Mouse (Mus musculus): ENCODE measurements around the gene Ermard. TPM values are rescaled to one million over a fixed set of nuclear protein-coding genes. Genes with fewer than 3 reads are reported as not detected.
"Not testable (repeated sequence)": the region's sequence is repeated elsewhere in the genome, so short reads cannot be mapped to it uniquely, and the experiment has no call there.

Ermard gene
- polyA plus RNA-seq, 1 experiment, result 20.2 TPM

- H3K4me2 ChIP-seq (ENCODE audit: low read depth); H3ac ChIP-seq (ENCODE audit: control insufficient read depth, insufficient read length); H3K27me3 ChIP-seq (ENCODE audit: control insufficient read depth, insufficient read depth, insufficient read length); H3K36me3 ChIP-seq (ENCODE audit: control insufficient read depth, insufficient read depth); H3K79me2 ChIP-seq (ENCODE audit: control insufficient read depth, insufficient read depth); H3K4me3 ChIP-seq: not testable (repeated sequence)
These were observed 9.6 kb upstream of the Ermard start for GRCm38 (mm10) chr17:15031414-15031813.

- H3K36me3 ChIP-seq (ENCODE audit: control insufficient read depth, insufficient read depth); H3ac ChIP-seq (ENCODE audit: control insufficient read depth, insufficient read length); H3K4me2 ChIP-seq (ENCODE audit: low read depth); H3K27me3 ChIP-seq (ENCODE audit: control insufficient read depth, insufficient read depth, insufficient read length); H3K4me3 ChIP-seq; H3K79me2 ChIP-seq (ENCODE audit: control insufficient read depth, insufficient read depth): not testable (repeated sequence)
These were observed 553 bp upstream of the Ermard start for GRCm38 (mm10) chr17:15040455-15040854.

- H3K79me2 ChIP-seq (ENCODE audit: control insufficient read depth, insufficient read depth), result not testable (repeated sequence)
These were observed 9.3 kb downstream of the Ermard start for GRCm38 (mm10) chr17:15050338-15050737.

GRCm38 (mm10) chr17:15052766-15053165 is 11.8 kb downstream of the Ermard start:
- H3ac ChIP-seq (ENCODE audit: control insufficient read depth, insufficient read length); H3K4me2 ChIP-seq (ENCODE audit: low read depth); H3K27me3 ChIP-seq (ENCODE audit: control insufficient read depth, insufficient read depth, insufficient read length); H3K4me3 ChIP-seq; H3K79me2 ChIP-seq (ENCODE audit: control insufficient read depth, insufficient read depth); H3K36me3 ChIP-seq (ENCODE audit: control insufficient read depth, insufficient read depth): not testable (repeated sequence)

More at GRCm38 (mm10) chr17:15050338-15050737, 9.3 kb downstream of the Ermard start:
- H3ac ChIP-seq (ENCODE audit: control insufficient read depth, insufficient read length); H3K4me3 ChIP-seq; H3K36me3 ChIP-seq (ENCODE audit: control insufficient read depth, insufficient read depth); H3K4me2 ChIP-seq (ENCODE audit: low read depth); H3K27me3 ChIP-seq (ENCODE audit: control insufficient read depth, insufficient read depth, insufficient read length): not testable (repeated sequence)

- H3K4me2 ChIP-seq (ENCODE audit: low read depth), result peak overlapping the region; percentile 38
- not testable (repeated sequence) for H3ac ChIP-seq (ENCODE audit: control insufficient read depth, insufficient read length); H3K4me3 ChIP-seq; H3K27me3 ChIP-seq (ENCODE audit: control insufficient read depth, insufficient read depth, insufficient read length); H3K79me2 ChIP-seq (ENCODE audit: control insufficient read depth, insufficient read depth); H3K36me3 ChIP-seq (ENCODE audit: control insufficient read depth, insufficient read depth)
These were observed 12.3 kb downstream of the Ermard start for GRCm38 (mm10) chr17:15053183-15053828.

- not testable (repeated sequence) for H3ac ChIP-seq (ENCODE audit: control insufficient read depth, insufficient read length); H3K4me3 ChIP-seq; H3K27me3 ChIP-seq (ENCODE audit: control insufficient read depth, insufficient read depth, insufficient read length)
These were observed 12.8 kb downstream of the Ermard start for GRCm38 (mm10) chr17:15053829-15054200.

GRCm38 (mm10) chr17:15055925-15056324 is 14.9 kb downstream of the Ermard start:
- no peak for TF ChIP-seq TCF3 (IDR thresholded peaks at IDR 0.05; ENCODE audit: insufficient read length, low read depth)
- TF ChIP-seq MYOG (IDR thresholded peaks at IDR 0.05; ENCODE audit: control insufficient read depth in 1 of 3, insufficient read depth in 1 of 3, insufficient read length in 2 of 3, low read depth in 2 of 3), result no peak
- TF ChIP-seq POLR2A (IDR thresholded peaks at IDR 0.05; ENCODE audit: insufficient read length, low read depth), result no peak
- no peak for TF ChIP-seq MAX (IDR thresholded peaks at IDR 0.05; ENCODE audit: low read depth)
- TF ChIP-seq TCF12 (IDR thresholded peaks at IDR 0.05; ENCODE audit: insufficient read depth, poor library complexity, severe bottlenecking), result no peak
- TF ChIP-seq MYOD1 (IDR thresholded peaks at IDR 0.05; ENCODE audit: control insufficient read depth in 1 of 3, insufficient read length in 2 of 3, low read depth in 2 of 3), result no peak
- no peak for TF ChIP-seq E2F4 (IDR thresholded peaks at IDR 0.05; ENCODE audit: insufficient read depth)
- no peak for TF ChIP-seq REST (IDR thresholded peaks at IDR 0.05; ENCODE audit: insufficient read depth, insufficient read length)
- TF ChIP-seq SRF (IDR thresholded peaks at IDR 0.05; ENCODE audit: control insufficient read depth, insufficient read length, low read depth), result no peak
- no peak for TF ChIP-seq CEBPB (IDR thresholded peaks at IDR 0.05; ENCODE audit: insufficient read depth, poor library complexity, severe bottlenecking)
- H3K36me3 ChIP-seq (ENCODE audit: control insufficient read depth, insufficient read depth), result peaks cover 5% of the 10 kb centered on the region
- H3ac ChIP-seq (ENCODE audit: control insufficient read depth, insufficient read length), result no peak overlapping the region
- H3K79me2 ChIP-seq (ENCODE audit: control insufficient read depth, insufficient read depth), result no peaks in the 10 kb centered on the region
- H3K4me2 ChIP-seq (ENCODE audit: low read depth), result no peak overlapping the region
- H3K4me3 ChIP-seq, result no peak overlapping the region
- no peaks in the 10 kb centered on the region for H3K27me3 ChIP-seq (ENCODE audit: control insufficient read depth, insufficient read depth, insufficient read length)

More at GRCm38 (mm10) chr17:15053829-15054200, 12.8 kb downstream of the Ermard start:
- not testable (repeated sequence) for H3K36me3 ChIP-seq (ENCODE audit: control insufficient read depth, insufficient read depth); H3K79me2 ChIP-seq (ENCODE audit: control insufficient read depth, insufficient read depth)
- H3K4me2 ChIP-seq (ENCODE audit: low read depth), result peak overlapping the region; percentile 38

All from myocyte (in vitro differentiated cells).